Mouse (Mus musculus) mammary gland, adult 2 months (tissue): Measurements from ENCODE around the gene Pde3b. TPM values are rescaled to one million over a fixed set of nuclear protein-coding genes. Genes with fewer than 3 reads are reported as not detected.

Experiments used
- polyA plus RNA-seq: library from polyadenylated mRNA; depleted of rRNA; stranded (reverse); fragments of >200 nt; gene quantifications from 2 replicates; pipeline ENCODE4 v1.2.3, GENCODE M21; 2012; ENCODE audit warnings: low replicate concordance; rRNA removed

Gene Pde3b
- polyA plus RNA-seq, result 39.8 and 69.1 TPM in 2 replicates

DNA sequence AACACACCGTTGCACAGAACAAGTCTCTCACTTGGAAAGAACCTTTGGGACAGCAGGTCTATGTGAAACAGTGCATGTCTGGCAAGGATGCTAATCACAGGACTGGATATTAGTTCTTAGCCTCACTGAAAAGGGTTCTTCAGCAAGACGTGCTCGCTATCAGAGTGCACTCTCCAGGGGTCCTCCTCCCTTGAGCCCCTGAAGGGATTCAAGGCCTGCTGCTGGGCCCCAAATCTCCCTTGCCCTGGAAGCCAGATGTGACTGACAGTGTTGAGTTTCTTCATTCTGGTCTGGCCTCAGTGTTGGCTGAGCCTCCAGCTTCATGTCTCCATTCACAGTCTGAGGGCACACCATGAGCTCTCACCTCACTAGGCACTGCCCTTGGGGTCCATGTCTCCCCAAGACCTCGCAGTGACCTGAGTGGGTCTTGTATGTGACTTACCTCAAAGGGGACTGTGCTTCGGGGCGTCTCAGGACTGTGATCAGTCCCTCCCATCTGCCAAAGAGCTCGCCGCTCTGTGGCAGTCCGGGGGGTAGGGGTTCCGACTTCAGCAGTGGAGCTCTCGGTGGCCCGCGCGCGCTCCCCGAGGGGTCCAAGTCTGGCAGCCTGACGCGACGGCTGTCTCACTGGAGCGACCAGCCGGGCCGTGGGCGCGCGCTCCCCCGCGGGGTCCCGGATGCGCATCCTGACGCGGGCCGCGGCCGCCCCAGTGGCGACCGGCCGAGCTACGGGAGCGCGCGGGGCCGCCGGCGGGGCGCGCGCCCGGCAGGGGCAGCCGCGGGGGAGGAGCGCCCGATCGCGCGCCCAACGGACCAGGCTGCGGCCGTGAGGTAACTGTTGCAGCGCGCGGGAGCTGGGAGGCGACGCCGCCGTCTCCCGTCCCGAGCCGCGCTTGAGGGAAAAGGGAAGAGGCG is at the start of gene Pde3b:
Pde3b (plus strand) TSS at position 861 of the 915 bp plus-strand sequence.

DNA sequence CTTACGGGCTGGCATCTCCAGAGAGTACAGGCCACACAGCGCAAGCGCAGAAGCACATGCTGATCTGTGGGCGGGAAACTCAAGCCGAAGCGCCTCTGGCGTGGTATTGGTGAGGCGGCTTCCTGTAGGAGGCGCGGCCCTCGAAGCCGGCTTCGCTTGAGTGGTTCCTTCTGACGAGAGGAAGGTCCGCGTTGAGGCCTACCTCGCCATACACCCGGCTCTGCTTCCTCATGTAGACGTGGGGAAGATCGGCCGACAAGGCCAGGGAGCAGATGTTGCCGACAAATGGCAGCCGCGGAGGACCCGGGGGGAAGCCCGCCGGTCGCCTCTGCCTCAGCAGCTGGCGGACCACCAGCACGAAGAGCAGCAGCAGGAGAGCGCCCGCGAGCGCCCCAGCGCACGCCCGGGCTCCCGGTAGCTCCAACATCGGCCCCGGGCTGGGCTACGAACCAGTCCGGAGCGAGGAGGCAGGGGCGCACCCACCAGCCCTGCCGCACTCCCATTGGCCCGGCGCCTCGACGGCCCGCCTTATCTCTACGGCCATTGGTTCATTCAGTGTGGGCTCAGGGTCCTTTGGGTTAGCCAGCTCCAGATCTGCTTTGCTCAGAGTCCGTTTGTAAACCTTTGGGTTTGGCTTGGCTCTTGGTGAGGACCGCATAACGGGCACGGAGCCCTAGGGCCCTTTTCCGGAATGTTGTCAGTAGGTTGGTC is 147.6 kb downstream of the Pde3b start, which contains the start of gene Cyp2r1:
Cyp2r1 (minus strand) TSS at position 442 of the 711 bp plus-strand sequence.

Other genes starting within 250 kb of the Pde3b start
- gene Copb1, start 160.6 kb upstream of the Pde3b start, polyA plus RNA-seq, result 26.6 and 34.0 TPM in 2 replicates
- gene Psma1, start 139.2 kb upstream of the Pde3b start, polyA plus RNA-seq, result 57.4 and 160 TPM in 2 replicates
- 1.0 and 2.4 TPM in 2 replicates for gene Cyp2r1, start 147.7 kb downstream of the Pde3b start, polyA plus RNA-seq
- gene Calca, start 221.1 kb downstream of the Pde3b start, polyA plus RNA-seq, result 0.73 and 2.1 TPM in 2 replicates